Mouse (Mus musculus): ENCODE results near the gene Pnkp.

Pnkp gene

GRCm38 (mm10) chr7:44853596-44854355 lies 3.2 kb upstream of the Pnkp start:
- DNase-seq = no peak

DNA sequence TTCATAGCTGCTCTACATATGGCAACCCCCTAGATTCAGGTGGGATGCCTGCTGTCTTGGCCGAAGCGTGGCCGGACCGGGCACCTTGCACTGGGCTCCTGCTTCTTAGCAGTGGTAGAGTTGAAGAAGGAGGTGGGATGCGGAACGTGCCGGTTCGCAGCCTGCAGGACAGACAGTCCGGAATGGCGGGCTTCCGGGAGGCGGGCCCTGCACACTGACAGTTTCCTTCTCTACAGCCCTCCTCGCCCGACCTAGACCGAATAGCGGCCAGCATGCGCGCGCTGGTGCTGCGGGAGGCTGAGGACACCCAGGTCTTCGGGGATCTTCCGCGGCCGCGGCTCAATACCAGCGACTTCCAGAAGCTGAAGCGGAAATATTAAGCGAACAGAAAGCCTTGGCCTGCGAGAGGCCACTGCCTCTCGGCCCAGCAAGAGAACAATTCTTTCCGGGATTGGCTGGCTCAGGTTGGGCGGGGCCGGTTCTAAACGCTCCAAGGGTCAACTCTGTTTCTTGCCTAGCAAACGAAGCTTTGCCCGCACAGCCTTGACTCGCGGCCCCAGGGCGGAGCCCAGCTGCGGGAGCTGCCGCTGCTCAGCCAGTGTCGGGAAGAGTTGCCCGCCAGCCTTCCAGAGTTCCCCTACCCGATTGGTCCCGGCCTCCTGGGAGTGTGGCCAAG lies 2.4 kb upstream of the Pnkp start:
- DNase-seq = peak; percentile 75

DNA sequence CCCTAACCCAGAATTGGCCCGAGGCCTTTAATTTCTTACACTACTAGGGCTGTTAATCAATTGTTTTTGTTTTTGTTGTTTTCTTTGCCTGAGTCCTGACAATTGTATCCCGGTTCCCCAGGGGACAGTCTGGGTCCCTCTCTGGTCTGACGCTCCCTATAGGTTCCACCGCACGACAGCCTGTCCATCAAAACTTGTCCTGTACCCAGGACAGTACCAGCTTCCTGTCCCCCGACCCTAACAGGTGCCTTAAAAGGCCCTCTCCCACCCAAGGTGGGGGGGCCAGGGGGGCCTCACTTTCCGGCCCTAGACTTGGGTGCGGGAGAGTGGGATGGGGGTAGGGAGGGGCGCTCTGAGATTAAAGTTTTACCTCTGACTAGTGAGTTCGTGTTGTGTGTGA lies 1.9 kb upstream of the Pnkp start:
- DNase-seq = no peak

DNA sequence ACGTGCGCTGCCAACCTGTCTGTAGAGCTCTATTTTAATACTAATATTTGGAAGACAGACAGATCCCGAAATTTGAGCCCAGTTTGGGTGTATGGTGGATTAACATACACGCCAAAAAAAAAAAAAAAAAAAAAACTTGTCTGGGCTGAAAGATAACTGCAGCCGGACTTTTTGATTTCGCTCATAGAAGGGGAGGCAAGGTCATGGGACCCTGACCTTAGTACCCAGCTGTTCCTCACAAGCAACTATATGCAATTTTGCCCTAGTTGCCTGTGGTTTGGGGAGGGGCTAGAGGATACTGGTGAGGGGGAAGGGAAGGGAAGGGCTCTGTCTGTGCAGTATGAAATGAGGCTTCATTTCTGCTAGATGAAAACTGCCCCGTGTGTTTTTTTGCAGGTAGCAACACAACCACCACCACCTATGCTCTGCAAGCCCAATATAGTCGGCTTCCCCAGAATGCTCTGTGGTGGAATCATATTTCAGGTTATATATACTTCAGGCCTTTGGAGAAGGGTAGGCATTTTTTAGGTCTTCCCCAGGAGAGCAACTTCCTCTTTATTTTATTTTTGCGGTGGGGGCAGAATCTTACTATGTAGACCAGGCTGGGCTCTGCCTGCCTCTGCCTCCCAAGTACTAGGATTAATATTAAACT lies 548 bp upstream of the Pnkp start:
- DNase-seq = no peak

- no peak for DNase-seq
Measured at GRCm38 (mm10) chr7:44857905-44858304, 966 bp downstream of the Pnkp start.

GRCm38 (mm10) chr7:44859896-44860295 lies 3.0 kb downstream of the Pnkp start:
- DNase-seq = no peak

GRCm38 (mm10) chr7:44860576-44861428 lies 3.9 kb downstream of the Pnkp start:
- DNase-seq = peak; percentile 65

- DNase-seq = no peak
Measured at GRCm38 (mm10) chr7:44861429-44861816, 4.5 kb downstream of the Pnkp start.

- no peak for DNase-seq
Measured at GRCm38 (mm10) chr7:44862434-44862833, 5.5 kb downstream of the Pnkp start.

DNA sequence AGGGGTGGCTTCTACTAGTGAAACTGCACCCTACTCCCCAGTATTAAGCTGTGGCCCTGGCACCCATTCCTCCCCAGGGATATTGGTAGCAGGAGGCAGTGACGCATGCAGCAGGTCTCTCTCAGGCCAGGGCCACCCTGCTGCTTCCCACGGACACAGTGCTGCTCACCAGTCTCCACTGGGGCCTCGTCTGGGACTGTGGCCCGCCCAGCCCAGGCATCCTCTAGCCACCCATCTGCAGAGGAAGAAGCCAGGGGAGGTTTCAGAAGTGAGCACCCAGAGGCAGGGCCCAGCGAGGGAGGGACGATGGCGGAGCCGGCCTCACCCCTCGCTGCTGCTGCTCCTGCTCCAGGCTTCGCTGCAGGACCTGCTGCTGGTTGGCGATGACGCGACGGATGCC lies 6.3 kb downstream of the Pnkp start:
- DNase-seq = no peak

- DNase-seq = no peak
Measured at GRCm38 (mm10) chr7:44863982-44864494, 7.1 kb downstream of the Pnkp start.

DNA sequence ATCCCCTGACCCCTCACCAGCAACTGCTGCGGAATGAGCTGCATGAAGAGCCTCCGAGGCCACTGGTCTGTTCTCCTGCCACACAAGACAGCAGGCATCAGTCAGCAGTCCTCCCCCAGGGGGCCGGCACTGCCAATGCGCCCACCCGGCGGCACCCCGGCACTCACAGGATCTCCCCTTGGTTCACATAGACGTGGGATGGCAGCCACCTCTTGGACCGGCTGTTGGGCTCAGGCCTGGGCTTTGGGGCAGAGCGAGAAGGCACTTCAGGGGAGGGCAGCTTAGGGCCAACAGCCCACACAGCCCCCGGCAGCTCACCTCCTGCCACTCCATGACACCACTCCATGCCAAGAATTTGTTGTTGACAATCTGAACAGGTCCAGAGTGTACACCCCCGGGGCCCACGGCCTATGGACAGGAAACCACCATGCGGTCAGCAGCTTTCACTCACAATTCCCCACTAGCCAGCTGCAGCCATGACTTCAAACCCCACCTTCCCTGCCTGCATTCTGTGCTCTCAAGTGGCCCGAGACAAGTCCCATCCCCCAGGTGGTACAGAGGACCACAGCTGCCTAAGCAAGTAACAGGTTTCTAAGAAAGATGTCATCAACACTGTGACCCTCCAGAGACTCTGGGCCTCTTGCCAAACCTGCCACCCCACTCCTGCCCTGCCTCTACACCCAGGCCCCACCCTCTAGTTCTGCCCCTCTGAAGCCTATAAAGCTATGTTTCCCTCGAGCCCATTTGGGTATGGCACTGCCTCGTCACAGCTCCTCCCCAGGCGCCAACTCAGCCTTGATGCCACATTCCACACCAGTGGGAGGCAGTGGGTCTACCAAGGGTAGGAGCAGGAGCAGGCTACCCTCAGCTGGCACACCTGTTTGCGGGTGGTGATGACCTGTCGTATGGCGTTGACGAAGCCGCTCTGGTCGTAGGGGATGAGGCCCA lies 7.9 kb downstream of the Pnkp start:
- DNase-seq = no peak

DNA sequence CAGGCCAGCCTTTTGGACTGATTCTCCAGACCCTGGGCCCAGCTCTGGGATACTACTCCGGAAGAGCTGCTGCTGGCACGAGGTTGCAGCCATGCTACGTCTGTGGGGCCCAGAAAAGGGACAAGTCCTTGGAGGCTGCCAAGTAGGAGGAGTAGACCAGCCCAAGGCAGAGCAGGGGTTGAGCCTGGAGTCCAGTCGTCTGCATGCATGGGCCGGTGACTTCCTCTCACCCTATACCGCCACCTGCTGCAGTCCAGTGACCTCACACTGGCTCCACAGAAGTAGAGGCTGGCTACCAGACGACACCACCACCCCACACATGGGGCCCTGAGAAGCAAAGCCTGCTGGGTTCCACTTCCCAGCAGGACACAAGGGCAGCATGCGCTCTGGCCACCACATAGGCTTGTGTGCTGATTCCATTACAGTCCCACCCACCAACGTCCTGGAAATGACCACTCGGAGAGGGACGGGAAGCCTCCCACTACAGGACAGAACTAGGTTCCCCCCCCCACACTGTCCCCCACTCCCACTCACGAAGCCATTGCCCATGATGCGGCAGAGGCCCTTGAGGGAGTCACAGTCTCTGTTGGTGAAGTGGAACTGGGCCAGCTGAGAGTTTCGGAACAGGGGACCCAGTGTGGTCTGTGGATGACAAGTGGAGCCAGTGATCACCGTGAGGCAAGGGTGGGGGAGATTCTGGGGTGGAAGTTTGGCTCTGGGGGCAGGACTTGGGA lies 9.5 kb downstream of the Pnkp start:
- DNase-seq = no peak

DNA sequence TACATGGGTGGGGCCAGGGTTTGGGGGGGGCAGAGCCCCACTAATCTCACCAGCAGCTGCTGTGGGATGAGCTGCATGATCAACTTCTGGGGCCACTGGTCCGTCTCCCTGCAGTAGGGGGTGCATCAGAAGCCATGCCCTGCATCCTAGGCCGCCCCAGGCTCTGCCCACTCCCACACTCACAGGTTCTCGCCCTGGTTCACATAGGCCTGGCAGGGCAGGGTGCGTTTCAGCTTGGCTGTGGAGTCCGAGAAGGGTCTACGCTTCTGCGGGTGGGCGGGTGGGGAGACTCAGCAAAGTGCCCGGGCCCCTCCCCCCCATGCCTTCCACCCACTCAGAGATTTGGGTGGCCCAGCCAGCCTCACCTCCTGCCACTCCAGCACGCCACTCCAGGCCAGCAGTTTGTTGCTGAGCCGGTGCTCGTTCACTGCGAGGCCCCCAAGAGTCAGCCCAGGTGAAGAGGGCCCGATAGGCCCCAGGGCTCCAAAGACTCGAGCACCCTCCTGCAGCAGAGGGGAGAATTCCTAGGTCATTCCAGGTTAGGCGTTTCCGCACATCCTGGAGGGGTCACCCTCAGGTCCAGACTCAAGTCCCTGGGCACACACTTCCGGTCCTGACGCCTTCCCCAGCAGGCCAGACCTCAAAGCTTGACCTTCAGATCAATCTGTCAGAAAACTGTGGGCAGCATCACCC lies 10.2 kb downstream of the Pnkp start:
- no peak for DNase-seq

DNA sequence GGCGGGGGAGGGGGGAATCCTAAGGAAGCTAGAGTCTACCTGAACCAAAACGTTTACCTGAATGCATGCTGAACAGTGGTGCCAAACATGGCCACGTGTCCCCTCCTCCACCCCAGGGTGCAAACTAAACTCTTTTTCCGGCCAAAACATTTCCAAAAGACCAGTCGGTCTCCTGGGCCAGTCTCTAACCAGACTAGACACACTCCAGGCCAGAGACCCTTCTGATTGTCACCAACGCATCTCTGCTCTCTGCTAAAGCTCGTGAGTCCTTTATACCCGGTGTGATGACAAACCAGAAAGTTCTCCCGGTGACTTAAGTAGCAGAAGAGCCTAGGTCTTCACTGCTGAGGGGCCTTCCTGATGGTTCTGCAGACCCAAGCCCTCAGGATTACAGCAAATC lies 10.9 kb downstream of the Pnkp start:
- no peak for DNase-seq

GRCm38 (mm10) chr7:44868465-44868864 lies 11.5 kb downstream of the Pnkp start:
- no peak for DNase-seq

GRCm38 (mm10) chr7:44868919-44869696 lies 12.2 kb downstream of the Pnkp start:
- peak; percentile 72 for DNase-seq

DNA sequence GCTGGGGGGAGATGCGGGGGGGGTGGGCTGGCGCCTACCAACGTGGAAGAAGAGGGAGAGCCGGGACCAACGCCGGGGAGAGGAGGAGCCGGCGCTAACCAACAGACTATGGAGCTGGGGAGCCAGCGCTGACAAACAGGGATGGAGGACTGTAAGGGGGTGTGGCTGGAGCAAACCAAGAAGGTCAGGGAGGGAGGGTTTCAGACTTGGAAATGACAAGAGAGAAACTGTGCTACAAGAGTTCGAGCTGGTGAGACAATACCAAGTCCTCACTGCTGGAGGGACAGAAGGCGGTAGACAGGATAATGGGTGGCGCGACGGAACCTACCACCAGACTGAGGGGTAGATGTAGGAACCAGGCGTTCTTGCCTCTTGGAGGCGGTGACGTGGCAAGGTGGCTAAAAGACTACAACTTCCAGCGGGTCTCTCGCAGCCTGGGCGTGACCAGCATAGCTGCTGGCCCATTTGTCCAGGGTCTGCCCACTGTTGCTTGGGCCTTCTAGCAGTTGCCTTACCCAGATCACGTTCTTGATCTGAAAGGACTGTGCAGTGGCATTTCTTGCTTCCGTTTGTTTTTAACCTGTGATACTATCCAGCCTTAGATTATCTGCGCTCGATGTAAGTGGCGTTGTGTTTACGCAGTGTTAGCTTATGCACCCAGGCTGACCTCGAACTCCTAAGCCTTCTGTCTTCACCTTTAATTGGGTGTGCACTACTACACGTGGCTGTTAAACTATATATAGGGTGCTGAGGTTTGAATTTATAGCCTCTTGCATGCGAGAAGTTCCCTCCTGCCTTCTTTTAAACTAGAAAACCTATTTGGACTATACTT lies 13.0 kb downstream of the Pnkp start, which contains the start of gene Ptov1:
TSS of gene Ptov1 (minus strand) at position 92 of the 832 bp plus-strand sequence.
- peak; percentile 92 for DNase-seq
